Mouse (Mus musculus) bone marrow, adult 2 months (tissue): ENCODE results near the gene Ccdc153.

ENCODE experiments used
- CTCF ChIP-seq: fragments of 200-500 bp; IDR thresholded peaks from 2 replicates; pipeline ENCODE4 v1.5.1; 2011; ENCODE audit warnings: low read length, control low read depth; ENCODE audit not compliant: control insufficient read depth, insufficient read depth
- POLR2A ChIP-seq: fragments of 200-500 bp; IDR thresholded peaks from 2 replicates; pipeline ENCODE4 v1.6.1; 2011; ENCODE audit warnings: low read depth, mild to moderate bottlenecking, control low read depth, low read length, borderline replicate concordance; ENCODE audit not compliant: control insufficient read depth

DNA sequence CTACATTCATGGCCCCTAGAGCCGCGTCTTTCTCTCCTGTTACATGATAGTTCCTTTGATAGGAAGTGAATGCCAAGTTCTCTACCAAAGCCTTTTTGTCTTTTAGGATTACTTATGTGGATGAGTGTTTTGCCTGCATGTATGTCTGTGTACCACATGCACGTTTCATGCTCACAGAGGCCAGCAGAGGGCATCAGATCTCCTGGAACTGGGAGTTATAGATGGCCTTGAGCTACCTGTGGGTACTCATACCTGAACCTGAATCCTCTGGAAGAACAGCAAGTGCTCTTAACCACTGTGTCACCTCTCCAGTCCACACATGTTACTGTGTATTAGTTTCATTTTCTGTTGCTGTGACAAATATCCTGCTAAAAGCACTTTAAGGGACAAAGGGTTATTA lies 52.0 kb downstream of the Ccdc153 start:
- TF ChIP-seq CTCF = peak; percentile 76
- no peak for TF ChIP-seq POLR2A
